Mouse (Mus musculus) left cerebral cortex, postnatal 25 days (tissue): ENCODE measurements at regions not wholly inside any gene's neighbourhood (a gene's known extent, or its start where the extent isn't known, plus 50 kb on each side); places are given as distances from the start of the nearest gene placed in this dataset.

Source experiments
- DNase-seq, 2 experiments: peaks; one replicate each; pipeline ENCODE4 v3.0.0; 2022; ENCODE audit warnings: low spot score in 2 of 2, mixed read lengths in 1 of 2
- intact Hi-C: fragments of 180-260 bp; cut with DNase I; formaldehyde crosslinking; loops from one replicate; pipeline ENCODE4 v1.15.1; 2025

DNA sequence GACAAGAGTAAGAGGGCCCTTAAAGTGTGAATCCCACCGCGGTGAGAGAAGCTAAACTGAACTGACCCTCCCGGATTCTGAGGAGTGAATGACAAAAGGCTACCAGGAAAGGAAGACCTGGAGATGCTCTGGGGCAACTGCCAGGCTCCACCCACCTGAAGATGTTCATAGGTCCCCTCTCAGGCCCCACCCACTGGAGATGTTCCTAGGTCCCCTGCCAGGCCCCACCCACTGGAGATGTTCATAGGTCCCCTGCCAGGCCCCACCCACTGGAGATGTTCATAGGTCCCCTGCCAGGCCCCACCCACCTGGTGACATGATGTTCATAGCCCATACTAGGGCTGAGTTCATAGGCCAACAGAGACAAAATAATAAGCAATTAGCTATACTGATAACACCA is 54.5 kb upstream of the Tmem132d start:
- intact Hi-C loops = no loop called here
- DNase-seq = no peak

DNA sequence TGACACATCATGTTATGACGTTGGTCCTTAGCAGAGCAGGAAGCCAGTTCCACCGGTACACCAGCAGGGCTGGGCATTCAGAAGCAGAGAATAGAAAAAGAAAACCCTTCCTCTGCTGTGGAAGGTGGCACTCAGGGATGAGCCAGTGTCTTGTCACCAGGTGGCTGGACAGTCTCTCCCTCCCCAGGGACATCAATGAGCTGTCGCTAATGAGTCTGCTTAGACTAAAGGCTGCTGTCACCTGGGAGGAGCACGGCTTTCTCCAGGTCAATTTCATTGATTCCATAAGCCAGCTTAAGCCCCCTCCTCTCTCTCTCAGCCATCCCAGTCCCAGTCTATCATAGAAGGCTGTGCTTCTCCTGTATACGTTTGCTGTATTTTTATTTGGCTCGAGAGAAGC is 51.2 kb upstream of the Tmem132d start:
- intact Hi-C loops = no loop called here
- DNase-seq = no peak

- no peak for DNase-seq
These were observed 50.5 kb upstream of the Tmem132d start for GRCm38 (mm10) chr5:128483441-128483810.

GRCm38 (mm10) chr5:128482617-128483440 is 50.0 kb upstream of the Tmem132d start:
- DNase-seq = peak; percentile 24 to 66
- intact Hi-C loops = no loop called here

More at GRCm38 (mm10) chr5:128483441-128483810, 50.5 kb upstream of the Tmem132d start:
- intact Hi-C loops = no loop called here
